Mouse (Mus musculus): ENCODE data around the gene Aktip.

Gene Aktip

GRCm38 (mm10) chr8:91190816-91191340 lies 8.9 kb downstream of the Aktip start:
- DNase-seq (ENCODE audit: low spot score in 2 of 2) = peak in 1 of 2 experiments; percentile 26

- DNase-seq (ENCODE audit: low spot score in 2 of 2) = no peak
Measured at GRCm38 (mm10) chr8:91188152-91188551, 11.6 kb downstream of the Aktip start.

- no peak for DNase-seq (ENCODE audit: low spot score in 2 of 2)
Measured at GRCm38 (mm10) chr8:91186372-91186771, 13.4 kb downstream of the Aktip start.

GRCm38 (mm10) chr8:91177708-91178107 lies 22.1 kb downstream of the Aktip start:
- no peak for DNase-seq (ENCODE audit: low spot score in 2 of 2)

- DNase-seq (ENCODE audit: low spot score in 2 of 2) = no peak
Measured at GRCm38 (mm10) chr8:91176176-91176575, 23.6 kb downstream of the Aktip start.

- DNase-seq (ENCODE audit: low spot score in 2 of 2) = no peak
Measured at GRCm38 (mm10) chr8:91171605-91172004, 28.2 kb downstream of the Aktip start.

- no peak for DNase-seq (ENCODE audit: low spot score in 2 of 2)
Measured at GRCm38 (mm10) chr8:91170914-91171313, 28.9 kb downstream of the Aktip start.

- no peak for DNase-seq (ENCODE audit: low spot score in 2 of 2)
Measured at GRCm38 (mm10) chr8:91170152-91170551, 29.6 kb downstream of the Aktip start.

GRCm38 (mm10) chr8:91159959-91160800 lies 39.6 kb downstream of the Aktip start:
- no peak for DNase-seq (ENCODE audit: low spot score in 2 of 2)

- no peak for DNase-seq (ENCODE audit: low spot score in 2 of 2)
Measured at GRCm38 (mm10) chr8:91158617-91159016, 41.2 kb downstream of the Aktip start.

- DNase-seq (ENCODE audit: low spot score in 2 of 2) = peak; percentile 40 to 49
Measured at GRCm38 (mm10) chr8:91154564-91154963, 45.2 kb downstream of the Aktip start.

- no peak for DNase-seq (ENCODE audit: low spot score in 2 of 2)
Measured at GRCm38 (mm10) chr8:91153831-91154230, 45.9 kb downstream of the Aktip start.

GRCm38 (mm10) chr8:91151531-91151930 lies 48.2 kb downstream of the Aktip start:
- DNase-seq (ENCODE audit: low spot score in 2 of 2) = no peak

GRCm38 (mm10) chr8:91149298-91149697 lies 50.5 kb downstream of the Aktip start:
- DNase-seq (ENCODE audit: low spot score in 2 of 2) = no peak

- peak in 1 of 2 experiments; percentile 11 for DNase-seq (ENCODE audit: low spot score in 2 of 2)
Measured at GRCm38 (mm10) chr8:91148643-91149178, 51.1 kb downstream of the Aktip start.

- peak; percentile 30 to 51 for DNase-seq (ENCODE audit: low spot score in 2 of 2)
Measured at GRCm38 (mm10) chr8:91147715-91148114, 52.1 kb downstream of the Aktip start.

- DNase-seq (ENCODE audit: low spot score in 2 of 2) = no peak
Measured at GRCm38 (mm10) chr8:91140828-91141227, 58.9 kb downstream of the Aktip start.

GRCm38 (mm10) chr8:91135308-91136181 lies 64.2 kb downstream of the Aktip start:
- DNase-seq (ENCODE audit: low spot score in 2 of 2) = no peak

- DNase-seq (ENCODE audit: low spot score in 2 of 2) = no peak
Measured at GRCm38 (mm10) chr8:91134659-91135058, 65.1 kb downstream of the Aktip start.

GRCm38 (mm10) chr8:91134070-91134475 lies 65.7 kb downstream of the Aktip start:
- DNase-seq (ENCODE audit: low spot score in 2 of 2) = peak; percentile 96 to 98

- DNase-seq (ENCODE audit: low spot score in 2 of 2) = no peak
Measured at GRCm38 (mm10) chr8:91133441-91134069, 66.2 kb downstream of the Aktip start.

GRCm38 (mm10) chr8:91132731-91133130 lies 67.0 kb downstream of the Aktip start:
- DNase-seq (ENCODE audit: low spot score in 2 of 2) = no peak
